Mouse (Mus musculus) activated CD4-positive, CD25-positive, alpha-beta regulatory T cell, adult 4 months (primary cell): ENCODE results near the gene Cog5. TPM values are rescaled to one million over a fixed set of nuclear protein-coding genes. Genes with fewer than 3 reads are reported as not detected.

Experiments
- ATAC-seq: one replicate; pipeline ENCODE4 v1.8.0; 2017
- polyA plus RNA-seq, 2 experiments: library from polyadenylated mRNA; unstranded; fragments of 100-300 nt; shearing (Covaris generic); gene quantifications; one replicate each; pipeline ENCODE4 v1.2.1; 2017

Cog5 gene
- polyA plus RNA-seq, 2 experiments from 2014 or later = 44.4 to 48.2 TPM

- no peak for ATAC-seq
Observed at GRCm38 (mm10) chr12:31985738-31986137, 331.1 kb downstream of the Cog5 start.

GRCm38 (mm10) chr12:31986463-31986862, 331.8 kb downstream of the Cog5 start:
- no peak for ATAC-seq

Other genes with a start within 250 kb of the Cog5 start
- gene Cbll1, start 155.3 kb upstream of the Cog5 start, polyA plus RNA-seq = 10 to 100 TPM; 24.7 to 25.9 TPM
- gene Slc26a4, start 94.9 kb upstream of the Cog5 start, polyA plus RNA-seq = not detected
- 10 to 100 TPM; 85.3 to 95.2 TPM for gene Bcap29, start 20.2 kb upstream of the Cog5 start, polyA plus RNA-seq
- gene Dus4l, start within 50 bp of the Cog5 start, polyA plus RNA-seq = 10 to 100 TPM in 1 of 2 experiments, 1 to 10 TPM in 1; 5.1 to 10.9 TPM
- under 1 TPM; 0.33 to 0.40 TPM for gene Gpr22, start 59.1 kb downstream of the Cog5 start, polyA plus RNA-seq